Mouse (Mus musculus) limb, embryonic 14.5 days (tissue): ENCODE results near the gene Fam162a. TPM values are rescaled to one million over a fixed set of nuclear protein-coding genes. Genes with fewer than 3 reads are reported as not detected.
"Not testable (repeated sequence)": the region's sequence is repeated elsewhere in the genome, so short reads cannot be mapped to it uniquely, and the experiment has no call there.

Experiments
- ATAC-seq: fragments of 200-750 bp; cut with Nextera tagmentation; 2 replicates; pipeline ENCODE4 v1.8.0; 2017; ENCODE audit warnings: low read depth, moderate number of reproducible peaks, moderate TSS enrichment; ENCODE audit not compliant: low FRiP score
- DNase-seq: peaks from one replicate; pipeline ENCODE4 v3.0.0-alpha.2; 2015; ENCODE audit warnings: low spot score
- H3K27ac ChIP-seq: fragments of 300-500 bp; sonication (generic); replicated peaks from 2 replicates; pipeline ENCODE4 v1.5.1; 2014; ENCODE audit warnings: low read depth, mild to moderate bottlenecking, low read length, moderate library complexity, mixed read lengths
- H3K27me3 ChIP-seq: fragments of 300-500 bp; sonication (generic); 2 replicates; pipeline ENCODE4 v1.6.1; 2014; ENCODE audit warnings: low read length, mixed read lengths; ENCODE audit not compliant: control insufficient read depth, insufficient read depth
- H3K36me3 ChIP-seq: fragments of 300-500 bp; sonication (generic); 2 replicates; pipeline ENCODE4 v1.6.1; 2014; ENCODE audit warnings: mild to moderate bottlenecking, low read length, moderate library complexity, mixed read lengths; ENCODE audit not compliant: control insufficient read depth, insufficient read depth
- H3K4me1 ChIP-seq: fragments of 300-500 bp; sonication (generic); 2 replicates; pipeline ENCODE4 v1.6.1; 2014; ENCODE audit warnings: antibody characterized with exemption, low read length, mixed read lengths; ENCODE audit not compliant: control insufficient read depth, insufficient read depth
- H3K4me2 ChIP-seq: fragments of 300-500 bp; sonication (generic); replicated peaks from 2 replicates; pipeline ENCODE4 v1.6.1; 2014; ENCODE audit warnings: low read depth, mild to moderate bottlenecking, low read length, moderate library complexity; ENCODE audit not compliant: severe bottlenecking
- H3K4me3 ChIP-seq: fragments of 300-500 bp; sonication (generic); replicated peaks from 2 replicates; pipeline ENCODE4 v1.5.1; 2014; ENCODE audit warnings: low read length
- H3K9ac ChIP-seq: fragments of 300-500 bp; sonication (generic); 2 replicates; pipeline ENCODE4 v1.6.1; 2014; ENCODE audit warnings: mild to moderate bottlenecking, low read depth, low read length, moderate library complexity; ENCODE audit not compliant: severe bottlenecking
- H3K9me3 ChIP-seq: fragments of 300-500 bp; sonication (generic); 2 replicates; pipeline ENCODE4 v1.6.1; 2016; ENCODE audit warnings: low read length; ENCODE audit not compliant: control insufficient read depth
- POLR2A ChIP-seq: fragments of 200-500 bp; IDR thresholded peaks from 2 replicates; pipeline ENCODE4 v1.8.0; 2012; ENCODE audit warnings: inconsistent platforms, mild to moderate bottlenecking, moderate library complexity, borderline replicate concordance; ENCODE audit not compliant: insufficient read depth, insufficient read length; ENCODE audit errors: extremely low read depth
- WGBS: fragments of 180-500 bp; shearing (Covaris S2); extraction: QIAGEN DNeasy Blood & Tissue Kit; methylation state at CpG from one replicate; pipeline ENCODE4 v1.1.7; 2014; 5-methylcytosine and 5-hydroxymethylcytosine counted together
- polyA plus RNA-seq, 2 experiments: library from polyadenylated mRNA; depleted of rRNA in 1 of 2; stranded (reverse) in 1 of 2; unstranded in 1 of 2; fragments of >200 nt; fragmentation: Nextera tagmentation in 1 of 2; extraction: Ambion mirVana in 1 of 2; gene quantifications; 2 replicates each; pipeline versions ENCODE4 v1.2.1 to v1.2.3; 2012 to 2014

Gene Fam162a
- polyA plus RNA-seq, 2 experiments: 270 to 497 TPM

DNA sequence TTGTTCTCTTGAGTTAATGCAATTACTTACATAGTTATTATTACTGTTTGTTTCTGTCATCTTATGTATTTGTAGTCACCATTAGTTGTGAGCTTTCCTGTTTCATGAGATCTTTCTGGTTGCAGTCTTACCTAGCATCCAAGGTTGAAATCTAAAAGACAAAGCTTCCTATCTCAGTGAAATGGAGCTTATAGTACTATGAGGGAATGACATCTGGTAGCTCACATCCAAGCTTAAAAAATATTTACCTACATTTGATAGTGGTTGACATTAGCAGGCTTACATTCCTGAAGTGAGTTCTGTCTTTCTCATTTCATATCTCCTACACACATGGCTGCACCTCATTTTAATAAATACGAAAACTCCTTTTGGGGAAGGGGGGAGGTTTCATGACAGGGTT is 55.1 kb downstream of the Fam162a start:
- Histone ChIP-seq H3K27me3 (no peaks in the 10 kb centered on the region), H3K36me3 (peaks cover 42% of the 10 kb centered on the region), H3K4me2 (no peak overlapping the region), H3K27ac (no peak overlapping the region), H3K4me1 (no peaks in the 10 kb centered on the region), H3K9me3 (no peaks in the 10 kb centered on the region), H3K4me3 (no peak overlapping the region), H3K9ac (no peak overlapping the region)
- WGBS: 78% methylated on average over 1 of the region's 1 CpGs
- no peak for ATAC-seq
- DNase-seq: no peak
- TF ChIP-seq POLR2A: no peak

DNA sequence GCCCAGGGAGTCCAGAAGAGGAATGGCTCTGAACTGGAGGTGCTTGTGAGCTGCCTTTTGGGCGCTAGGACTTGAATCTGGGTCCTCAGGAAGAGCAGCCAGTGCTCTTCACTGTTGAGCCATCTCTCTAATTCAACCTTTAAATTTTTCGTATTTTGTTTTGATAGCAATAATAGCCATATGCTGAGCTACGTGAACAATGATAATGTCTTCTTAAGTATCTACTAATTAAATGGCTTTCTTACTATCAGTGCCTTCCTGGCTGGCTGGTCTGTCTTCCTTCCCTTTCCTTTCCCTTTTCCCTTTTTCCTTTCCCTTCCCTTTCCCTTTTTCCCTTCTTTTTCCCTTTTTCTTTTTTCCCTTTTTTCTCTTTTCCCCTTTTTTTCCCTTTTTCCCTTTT is 63.0 kb downstream of the Fam162a start:
- Histone ChIP-seq H3K27me3 (no peaks in the 10 kb centered on the region), H3K4me3 (no peak overlapping the region), H3K4me2 (no peak overlapping the region), H3K9me3 (no peaks in the 10 kb centered on the region), H3K36me3 (peaks cover 30% of the 10 kb centered on the region), H3K27ac (no peak overlapping the region), H3K9ac (no peak overlapping the region), H3K4me1 (no peaks in the 10 kb centered on the region)
- no peak for DNase-seq
- ATAC-seq: no peak
- TF ChIP-seq POLR2A: no peak
- 90% methylated on average over 3 of the region's 3 CpGs for WGBS

DNA sequence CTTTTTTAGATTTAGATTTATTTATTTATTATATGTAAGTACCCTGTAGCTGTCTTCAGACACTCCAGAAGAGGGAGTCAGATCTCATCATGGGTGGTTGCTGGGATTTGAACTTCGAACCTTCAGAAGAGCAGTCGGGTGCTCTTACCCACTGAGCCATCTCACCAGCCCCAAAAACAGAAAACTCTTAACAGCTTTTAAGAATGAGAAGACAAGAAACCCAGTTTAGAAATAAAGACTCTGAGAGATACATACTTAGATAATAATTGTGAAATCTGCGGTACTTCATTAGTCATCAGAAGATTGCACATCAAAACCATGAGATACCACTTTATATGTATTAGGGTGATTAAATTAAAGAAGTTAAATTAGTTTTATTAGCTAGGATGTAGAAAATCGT is 72.5 kb downstream of the Fam162a start:
- not testable (repeated sequence) for H3K4me2 ChIP-seq, H3K27me3 ChIP-seq, DNase-seq, H3K4me1 ChIP-seq, H3K9ac ChIP-seq, ATAC-seq, H3K27ac ChIP-seq, H3K9me3 ChIP-seq, H3K4me3 ChIP-seq
- peaks cover 25% of the 10 kb centered on the region for H3K36me3 ChIP-seq
- 93% methylated on average over 4 of the region's 4 CpGs for WGBS

Other genes with a start within 250 kb of the Fam162a start
- gene Parp14, start 200.1 kb downstream of the Fam162a start, polyA plus RNA-seq (2012; rRNA removed): 0.85 and 1.1 TPM in 2 replicates
- 0.67 and 0.91 TPM in 2 replicates for gene Parp14, start 200.1 kb downstream of the Fam162a start, polyA plus RNA-seq (2014; fragmentation: Nextera tagmentation; extraction: Ambion mirVana)
- gene Parp9, start 133.1 kb downstream of the Fam162a start, polyA plus RNA-seq (2012; rRNA removed): 3.5 and 4.1 TPM in 2 replicates
- 4.3 and 5.3 TPM in 2 replicates for gene Parp9, start 133.1 kb downstream of the Fam162a start, polyA plus RNA-seq (2014; fragmentation: Nextera tagmentation; extraction: Ambion mirVana)
- 1.8 and 2.0 TPM in 2 replicates for gene Dtx3l, start 132.4 kb downstream of the Fam162a start, polyA plus RNA-seq (2012; rRNA removed)
- 3.2 and 3.5 TPM in 2 replicates for gene Dtx3l, start 132.4 kb downstream of the Fam162a start, polyA plus RNA-seq (2014; fragmentation: Nextera tagmentation; extraction: Ambion mirVana)
- gene Kpna1, start 92.8 kb downstream of the Fam162a start, polyA plus RNA-seq (2012; rRNA removed): 14.7 and 15.4 TPM in 2 replicates
- gene Kpna1, start 92.8 kb downstream of the Fam162a start, polyA plus RNA-seq (2014; fragmentation: Nextera tagmentation; extraction: Ambion mirVana): 38.7 and 39.5 TPM in 2 replicates
- 5.2 and 6.1 TPM in 2 replicates for gene Wdr5b, start 30.4 kb downstream of the Fam162a start, polyA plus RNA-seq (2012; rRNA removed)
- gene Wdr5b, start 30.4 kb downstream of the Fam162a start, polyA plus RNA-seq (2014; fragmentation: Nextera tagmentation; extraction: Ambion mirVana): 11.9 and 13.7 TPM in 2 replicates
- 47.3 and 56.2 TPM in 2 replicates for gene Ccdc58, start 91 bp upstream of the Fam162a start, polyA plus RNA-seq (2012; rRNA removed)
- gene Ccdc58, start 91 bp upstream of the Fam162a start, polyA plus RNA-seq (2014; fragmentation: Nextera tagmentation; extraction: Ambion mirVana): 70.1 and 70.2 TPM in 2 replicates
- gene Csta1, start 59.6 kb upstream of the Fam162a start, polyA plus RNA-seq (2012; rRNA removed): 0.36 and 0.83 TPM in 2 replicates
- 2.1 and 2.7 TPM in 2 replicates for gene Csta1, start 59.6 kb upstream of the Fam162a start, polyA plus RNA-seq (2014; fragmentation: Nextera tagmentation; extraction: Ambion mirVana)
- 1.2 and 1.8 TPM in 2 replicates for gene Stfa2l1, start 85.2 kb upstream of the Fam162a start, polyA plus RNA-seq (2012; rRNA removed)
- gene Stfa2l1, start 85.2 kb upstream of the Fam162a start, polyA plus RNA-seq (2014; fragmentation: Nextera tagmentation; extraction: Ambion mirVana): 0.76 and 1.9 TPM in 2 replicates
- gene Gm5483, start 112.6 kb upstream of the Fam162a start, polyA plus RNA-seq (2012; rRNA removed): 1.7 and 3.5 TPM in 2 replicates
- 0.58 and 5.1 TPM in 2 replicates for gene Gm5483, start 112.6 kb upstream of the Fam162a start, polyA plus RNA-seq (2014; fragmentation: Nextera tagmentation; extraction: Ambion mirVana)
- not detected in 2 replicates for gene Gm5416, start 138.8 kb upstream of the Fam162a start, polyA plus RNA-seq (2012; rRNA removed)
- not detected in 2 replicates for gene Gm5416, start 138.8 kb upstream of the Fam162a start, polyA plus RNA-seq (2014; fragmentation: Nextera tagmentation; extraction: Ambion mirVana)
- gene 2010005H15Rik, start 149.9 kb upstream of the Fam162a start, polyA plus RNA-seq (2012; rRNA removed): 0.22 and 0.44 TPM in 2 replicates
- not detected in 2 replicates for gene 2010005H15Rik, start 149.9 kb upstream of the Fam162a start, polyA plus RNA-seq (2014; fragmentation: Nextera tagmentation; extraction: Ambion mirVana)
- gene Stfa1, start 205.4 kb upstream of the Fam162a start, polyA plus RNA-seq (2012; rRNA removed): 3.5 and 6.5 TPM in 2 replicates
- 5.8 and 13.8 TPM in 2 replicates for gene Stfa1, start 205.4 kb upstream of the Fam162a start, polyA plus RNA-seq (2014; fragmentation: Nextera tagmentation; extraction: Ambion mirVana)